Mouse (Mus musculus) heart, postnatal 14 days (tissue): ENCODE measurements at regions not wholly inside any gene's neighbourhood (a gene's known extent, or its start where the extent isn't known, plus 50 kb on each side); places are given as distances from the start of the nearest gene placed in this dataset.
A peak's percentile ranks its signal among the peaks of the same experiment; 100 is the strongest.

ENCODE experiments used
- DNase-seq, 2 experiments: peaks; one replicate each; pipeline ENCODE4 v3.0.0; 2021 to 2022
- intact Hi-C: fragments of 180-260 bp; cut with DNase I; formaldehyde crosslinking; loops from one replicate; pipeline ENCODE4 v1.15.1; 2025

DNA sequence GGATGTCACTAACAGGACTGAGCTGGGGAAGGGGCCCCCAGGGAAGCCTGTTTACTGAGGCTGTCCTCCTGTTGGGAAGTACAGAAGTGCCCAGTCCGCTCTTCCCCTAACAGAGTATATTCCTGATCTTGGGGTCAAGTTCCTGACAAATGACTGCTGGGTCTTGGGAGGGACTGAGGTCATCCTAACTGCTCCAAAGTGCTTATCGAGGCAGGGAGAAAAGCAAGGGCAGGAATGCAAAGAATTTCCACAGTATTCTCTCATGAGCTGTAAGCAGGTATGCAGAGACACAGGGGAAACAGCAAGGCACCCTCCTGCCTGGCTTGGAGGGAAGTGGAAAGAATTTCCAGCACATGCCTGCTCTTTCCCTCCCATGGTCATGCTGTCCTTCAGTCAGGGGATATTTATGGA, 107.9 kb downstream of the Oma1 start:
- no peak for DNase-seq

DNA sequence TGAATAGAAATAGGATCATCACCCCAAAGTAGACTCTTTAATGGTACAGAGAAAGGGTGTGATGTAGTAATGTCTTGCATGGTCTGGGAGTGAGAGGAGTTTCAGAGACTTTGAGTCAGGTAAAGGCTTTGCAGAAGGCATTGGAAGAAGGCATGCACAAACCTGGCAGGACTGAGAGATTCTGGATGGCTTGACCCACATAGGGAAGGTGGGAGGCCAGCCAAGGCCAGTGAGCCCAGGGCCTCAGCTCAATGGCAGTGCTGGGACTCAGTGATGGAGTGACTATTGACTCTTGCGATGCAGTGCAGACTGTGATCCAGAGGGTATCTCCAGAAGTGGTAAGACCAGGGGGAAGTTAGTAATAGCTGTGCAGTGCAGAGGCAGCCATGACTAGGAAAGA, 127.8 kb downstream of the Oma1 start:
- intact Hi-C loops: no loop called here
- DNase-seq: no peak

More for the DNA sequence above, 107.9 kb downstream of the Oma1 start:
- intact Hi-C loops: no loop called here

DNA sequence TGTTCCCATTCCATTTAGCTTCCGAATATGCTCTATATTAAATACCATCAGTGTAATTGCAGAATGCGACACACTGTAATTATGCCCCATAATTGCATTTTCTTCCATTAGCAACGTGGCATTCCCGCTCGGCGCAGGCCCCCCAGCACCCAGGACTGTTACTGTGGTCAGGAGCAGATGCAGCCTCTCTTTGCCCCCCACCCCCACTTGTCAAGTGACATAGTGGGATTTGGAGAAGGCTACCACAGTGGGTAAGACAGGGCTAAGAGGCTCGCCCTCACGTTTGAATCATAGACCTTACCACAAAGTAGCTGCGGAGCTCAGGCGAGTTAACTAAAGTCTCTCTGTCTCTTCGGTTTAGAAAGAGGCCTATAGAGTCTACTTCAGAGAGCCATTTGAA, 128.3 kb downstream of the Oma1 start:
- no peak for DNase-seq
- intact Hi-C loops: no loop called here

DNA sequence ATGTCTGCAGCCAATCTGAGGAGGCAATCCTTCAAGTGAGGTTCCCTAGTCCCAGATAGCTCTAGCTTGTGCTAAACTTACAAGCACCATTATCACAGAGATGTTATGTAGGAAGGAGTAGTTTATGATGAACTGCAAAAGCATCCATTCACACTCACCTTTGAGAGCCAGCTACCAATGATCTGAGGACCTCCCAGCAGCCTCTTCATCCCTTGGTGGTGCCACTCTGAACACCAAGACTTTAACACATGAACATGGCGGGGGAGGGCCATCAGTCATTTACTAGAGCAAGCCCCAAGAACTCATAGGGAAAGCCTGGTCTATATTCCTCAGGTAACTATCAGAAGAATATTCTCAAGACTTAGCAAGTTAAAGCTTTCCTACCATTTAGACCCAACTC, 135.7 kb downstream of the Oma1 start:
- DNase-seq: no peak
- intact Hi-C loops: no loop called here

GRCm38 (mm10) chr4:103450121-103450520, 136.5 kb downstream of the Oma1 start:
- no peak for DNase-seq
- intact Hi-C loops: no loop called here

- DNase-seq: no peak
- intact Hi-C loops: no loop called here
Observed at GRCm38 (mm10) chr4:103455458-103455857, 141.8 kb downstream of the Oma1 start.

DNA sequence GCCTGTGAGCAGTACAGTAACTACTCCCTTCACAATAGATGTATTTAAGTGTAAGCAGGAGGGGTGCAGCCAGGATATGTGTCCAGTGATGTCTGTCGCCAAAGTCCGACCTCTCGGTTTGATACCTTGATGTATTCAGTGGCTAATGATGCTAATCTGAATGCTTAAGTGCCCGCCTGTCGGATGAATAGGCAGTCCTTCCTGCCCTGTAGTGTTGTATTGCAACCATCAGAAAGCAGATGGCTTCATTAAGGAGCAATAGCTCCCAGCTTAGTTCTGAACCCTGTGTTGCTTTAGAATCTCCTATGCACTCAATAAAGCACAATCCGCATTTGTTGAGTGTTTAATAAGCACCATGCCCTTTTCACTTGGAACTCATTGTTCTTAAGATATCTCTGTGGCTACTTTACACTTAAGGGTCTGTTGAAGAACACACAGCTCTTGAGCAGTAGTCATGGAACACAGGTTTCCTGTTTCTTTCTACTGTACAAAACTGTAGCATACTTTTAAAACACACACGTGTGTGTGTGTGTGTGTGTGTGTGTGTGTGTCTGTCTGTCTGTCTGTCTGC, 152.5 kb downstream of the Oma1 start:
- no peak for DNase-seq
- intact Hi-C loops: no loop called here

DNA sequence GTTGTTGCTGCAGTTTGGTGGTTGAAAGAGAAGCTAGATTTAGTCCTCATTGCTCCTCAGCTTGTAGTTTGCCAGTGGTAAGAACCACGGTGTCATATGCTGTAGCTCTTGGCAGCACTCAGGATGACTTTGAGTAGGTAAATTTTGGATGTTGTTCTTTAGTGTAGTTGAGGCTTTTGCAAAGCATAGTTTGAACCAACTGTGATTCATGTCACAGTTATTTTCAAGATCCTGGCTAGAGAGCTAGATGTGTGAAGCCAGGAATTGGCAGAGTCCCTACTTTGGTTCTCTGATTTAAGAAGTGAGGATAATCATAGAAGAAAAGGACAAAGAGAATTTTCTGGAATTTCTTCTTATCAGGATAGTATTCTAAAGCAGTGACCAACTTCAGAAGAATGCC, 143.6 kb upstream of the Dab1 start:
- intact Hi-C loops: no loop called here

GRCm38 (mm10) chr4:103486140-103486965, 132.8 kb upstream of the Dab1 start:
- intact Hi-C loops: no loop called here
- DNase-seq: no peak

More for the DNA sequence above, 143.6 kb upstream of the Dab1 start:
- DNase-seq: no peak

- DNase-seq: no peak
- intact Hi-C loops: no loop called here
Observed at GRCm38 (mm10) chr4:103508435-103508834, 110.7 kb upstream of the Dab1 start.

GRCm38 (mm10) chr4:103512901-103513300, 106.3 kb upstream of the Dab1 start:
- no peak for DNase-seq
- intact Hi-C loops: no loop called here

- peak in 1 of 2 experiments; percentile 2 for DNase-seq
- intact Hi-C loops: no loop called here
Observed at GRCm38 (mm10) chr4:103521870-103522609, 97.1 kb upstream of the Dab1 start.

DNA sequence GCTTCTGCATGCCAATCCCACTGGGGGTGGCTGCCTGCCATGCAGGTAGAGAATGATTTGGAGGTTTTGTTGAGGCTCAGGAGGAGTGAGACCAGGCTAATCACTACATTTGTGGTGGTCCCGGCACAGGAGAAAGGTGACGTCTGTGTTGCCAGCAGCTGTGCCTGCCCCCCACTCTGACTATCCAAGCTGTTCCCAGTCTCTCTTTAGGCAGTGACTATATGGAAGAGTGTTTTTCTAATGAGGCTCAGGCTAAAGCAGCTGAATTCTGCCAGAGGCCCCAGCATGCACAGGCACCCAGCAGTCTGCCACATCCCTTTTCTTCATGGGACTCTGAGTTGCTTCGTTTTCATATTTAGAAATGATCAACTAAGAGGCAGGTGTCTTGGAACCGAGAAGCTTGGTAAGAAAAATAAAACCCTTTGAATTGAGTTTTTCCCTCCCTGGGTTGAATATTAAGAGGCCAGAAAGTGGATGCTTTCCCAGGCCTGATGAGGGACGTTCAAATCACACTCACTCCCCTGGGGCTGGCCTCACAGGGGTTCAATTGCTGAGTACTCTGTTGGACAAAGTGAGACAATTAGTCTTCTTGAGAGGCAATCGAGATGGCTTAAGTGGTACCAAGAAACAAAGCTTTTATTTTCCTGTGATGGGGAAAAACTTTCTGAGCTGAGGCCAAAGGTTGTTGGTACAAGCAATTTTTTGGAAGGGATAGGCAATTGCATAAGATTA, 82.5 kb upstream of the Dab1 start:
- DNase-seq: no peak
- intact Hi-C loops: no loop called here

DNA sequence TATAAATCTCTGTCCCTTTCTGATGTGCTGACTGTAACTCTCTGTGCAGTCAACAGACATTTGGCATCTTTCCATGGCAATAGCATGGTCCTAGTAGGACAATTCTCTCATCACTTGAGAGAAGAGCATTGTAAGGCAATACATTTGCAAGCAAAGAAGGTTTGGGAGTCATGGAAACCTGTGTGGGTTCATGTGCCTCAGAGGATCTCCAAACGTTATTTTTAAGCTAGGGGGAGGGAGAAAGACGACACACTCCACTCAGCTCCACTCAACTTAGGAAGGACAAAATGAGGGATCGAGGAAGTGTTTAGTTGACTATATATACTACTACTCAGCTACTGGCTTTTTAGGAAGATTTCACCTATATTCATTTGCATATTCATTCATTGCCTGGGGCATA, 78.2 kb upstream of the Dab1 start:
- intact Hi-C loops: no loop called here
- DNase-seq: no peak

DNA sequence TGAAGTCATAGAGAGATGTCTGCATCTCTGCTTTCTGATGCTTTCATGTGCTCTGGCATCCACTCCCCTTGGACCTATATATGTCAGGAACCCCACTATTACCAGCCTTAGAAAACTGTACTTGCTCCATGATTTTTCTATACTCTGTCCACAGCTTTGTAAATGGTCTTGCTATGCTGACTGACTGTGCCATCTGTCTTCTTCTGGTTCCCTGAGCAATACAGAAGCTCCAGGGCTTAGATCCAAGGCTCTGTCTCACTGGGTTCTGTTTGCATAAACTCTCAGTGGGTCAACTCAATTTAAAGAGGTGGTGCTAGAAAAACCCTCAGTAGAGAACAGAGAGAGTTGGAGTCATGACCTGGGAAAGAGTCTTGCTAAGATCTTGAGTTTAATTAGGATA, 71.9 kb upstream of the Dab1 start:
- intact Hi-C loops: no loop called here
- no peak for DNase-seq

GRCm38 (mm10) chr4:103552476-103552875, 66.7 kb upstream of the Dab1 start:
- no peak for DNase-seq
- intact Hi-C loops: no loop called here

DNA sequence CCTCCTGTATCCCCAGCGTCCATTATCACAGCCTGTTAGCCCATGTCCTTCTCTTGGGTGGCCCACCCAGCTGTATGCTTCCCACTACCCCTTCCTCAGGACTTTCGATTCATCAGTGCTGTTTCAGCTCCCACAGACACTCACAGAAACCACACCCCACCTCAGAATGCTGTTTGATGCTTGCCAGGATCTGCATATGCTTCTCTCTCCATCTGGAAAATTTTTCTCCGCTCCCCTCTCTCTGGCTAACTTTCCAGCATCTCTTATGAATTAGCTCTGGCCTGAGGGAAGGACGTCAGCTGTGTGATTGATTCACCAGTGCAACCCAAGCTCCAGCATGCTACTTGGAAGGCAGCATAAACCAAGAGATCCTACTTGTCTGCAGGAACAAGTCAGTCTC, 66.0 kb upstream of the Dab1 start:
- no peak for DNase-seq
- intact Hi-C loops: no loop called here

DNA sequence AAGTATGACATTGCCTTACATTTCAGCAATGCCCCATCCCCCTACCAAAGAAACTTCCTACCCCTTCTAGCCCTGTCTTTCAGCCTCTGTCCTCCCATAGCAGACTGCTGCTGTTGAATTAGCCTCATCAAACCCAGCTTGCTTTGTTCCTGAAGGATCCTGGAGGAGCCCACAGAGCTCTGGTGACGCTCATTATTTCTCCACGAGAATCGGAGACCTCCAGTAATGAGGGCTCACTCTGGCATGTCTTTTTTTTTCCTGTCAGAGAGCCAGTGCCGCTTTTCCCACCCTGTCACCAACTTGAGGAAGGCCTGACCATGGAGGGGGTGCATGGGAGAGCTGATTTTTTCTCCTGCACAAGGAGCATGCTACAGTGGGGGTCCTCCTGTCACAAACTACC, 64.6 kb upstream of the Dab1 start:
- no peak for DNase-seq
- intact Hi-C loops: no loop called here
